Mouse (Mus musculus): ENCODE measurements at regions not wholly inside any gene's neighbourhood (a gene's known extent, or its start where the extent isn't known, plus 50 kb on each side); places are given as distances from the start of the nearest gene placed in this dataset.

- DNase-seq = no peak
Measured at GRCm38 (mm10) chr10:61034056-61034455, 55.1 kb upstream of the Pcbd1 start.

DNA sequence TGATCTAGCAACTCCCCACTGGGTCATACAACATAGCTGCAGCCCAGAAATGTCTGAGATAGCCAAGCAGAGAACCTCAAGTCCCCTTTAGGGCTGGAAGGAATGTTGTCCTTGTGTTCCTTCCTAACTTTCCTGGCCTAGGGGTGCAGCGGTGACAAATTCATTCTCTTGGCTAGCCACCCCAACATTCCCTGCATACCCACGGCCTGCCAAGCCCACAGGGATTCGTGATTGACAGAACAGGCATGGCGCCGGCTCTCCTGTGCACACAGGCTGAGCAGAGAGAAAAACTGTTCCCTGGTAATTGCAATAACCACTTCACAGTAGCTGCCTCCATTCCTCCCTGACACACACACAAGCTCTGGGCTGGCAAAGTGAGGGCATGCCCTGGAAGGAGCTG, 60.5 kb upstream of the Pcbd1 start:
- peak in 1 of 2 experiments; percentile 22 for DNase-seq

- DNase-seq = no peak
Measured at GRCm38 (mm10) chr10:61027215-61027614, 61.9 kb upstream of the Pcbd1 start.

DNA sequence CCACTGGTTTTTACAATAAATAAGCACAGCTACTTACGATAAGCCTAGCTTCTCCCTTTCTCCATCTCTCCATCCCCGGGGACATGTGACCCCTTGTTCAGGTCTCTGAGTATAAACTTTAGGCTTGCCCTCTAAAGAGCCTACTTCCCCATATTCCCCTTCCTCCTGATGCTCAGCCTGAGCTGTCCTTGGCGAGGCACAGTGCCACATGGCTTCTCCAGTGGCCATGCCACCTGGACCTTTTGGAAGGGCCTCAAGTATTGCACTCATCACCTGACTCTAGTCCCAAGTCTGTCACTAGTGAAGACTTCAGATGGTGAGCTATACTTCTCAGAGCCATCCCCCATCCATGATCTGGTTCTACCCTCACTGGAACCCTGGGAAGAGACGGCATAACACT, 64.1 kb upstream of the Pcbd1 start:
- DNase-seq = peak; percentile 34 to 47

- DNase-seq = no peak
Measured at GRCm38 (mm10) chr10:61024166-61024565, 65.0 kb upstream of the Pcbd1 start.

DNA sequence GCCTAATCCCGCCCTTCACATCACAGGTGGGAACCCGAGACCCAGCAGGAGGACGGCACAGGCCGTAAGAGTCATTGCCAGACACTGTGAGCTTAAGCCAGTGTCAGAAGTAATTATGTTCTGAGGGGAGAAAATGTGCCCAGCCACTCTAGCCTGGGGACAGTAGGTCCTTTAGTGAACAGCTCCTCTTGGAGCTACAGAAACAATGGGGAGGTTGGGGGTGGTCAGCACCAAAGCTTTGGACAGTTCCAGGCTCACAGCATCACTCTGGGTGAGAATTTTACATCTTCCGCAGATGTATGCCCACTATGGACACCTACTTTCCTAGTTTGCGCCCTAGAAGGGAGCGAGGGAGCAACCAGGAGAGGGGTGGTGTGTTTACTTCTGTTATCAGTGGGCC, 65.7 kb upstream of the Pcbd1 start:
- DNase-seq = no peak

DNA sequence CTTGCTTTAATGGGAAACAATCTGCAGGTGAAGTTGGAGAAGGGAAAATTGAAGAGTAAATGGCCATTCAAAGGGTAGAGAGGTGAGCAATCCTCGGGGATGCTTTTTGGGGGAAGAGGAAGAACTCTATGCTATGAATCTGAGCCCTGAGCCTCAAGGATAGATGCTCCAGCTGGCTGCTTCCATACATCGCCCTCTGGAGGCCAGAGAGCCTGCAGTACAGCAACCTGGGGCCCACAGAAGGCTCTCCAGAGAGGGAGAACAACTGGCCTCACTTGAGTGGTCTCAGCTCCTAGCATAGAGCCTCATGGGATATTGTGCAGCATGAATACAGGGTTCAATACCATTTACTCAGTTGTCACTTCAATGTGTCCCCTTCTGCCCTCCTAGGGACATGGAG, 69.6 kb upstream of the Pcbd1 start:
- DNase-seq = peak in 1 of 2 experiments; percentile 10

GRCm38 (mm10) chr10:61012199-61012695, 76.9 kb upstream of the Pcbd1 start:
- DNase-seq = no peak

DNA sequence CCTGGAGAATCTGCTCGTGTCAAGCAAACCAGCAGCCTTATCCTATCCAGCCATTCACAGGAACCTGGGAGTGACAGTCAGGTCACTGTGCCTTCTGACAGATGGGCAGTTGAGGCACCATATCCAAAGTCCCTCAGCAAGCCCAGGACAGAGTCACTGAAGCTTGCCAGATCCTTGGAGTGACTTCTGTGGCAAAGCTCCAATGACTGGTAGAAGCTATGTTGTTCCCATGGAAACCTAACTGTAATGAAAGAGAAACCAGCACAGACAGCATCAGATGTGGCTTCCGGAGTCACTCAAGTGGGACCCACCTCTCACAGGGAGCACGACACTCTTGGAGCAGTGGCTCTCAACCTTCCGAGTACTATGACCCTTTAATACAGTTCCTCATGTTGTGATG, 78.4 kb upstream of the Pcbd1 start:
- DNase-seq = no peak

- DNase-seq = no peak
Measured at GRCm38 (mm10) chr10:61007403-61007802, 81.7 kb upstream of the Pcbd1 start.

DNA sequence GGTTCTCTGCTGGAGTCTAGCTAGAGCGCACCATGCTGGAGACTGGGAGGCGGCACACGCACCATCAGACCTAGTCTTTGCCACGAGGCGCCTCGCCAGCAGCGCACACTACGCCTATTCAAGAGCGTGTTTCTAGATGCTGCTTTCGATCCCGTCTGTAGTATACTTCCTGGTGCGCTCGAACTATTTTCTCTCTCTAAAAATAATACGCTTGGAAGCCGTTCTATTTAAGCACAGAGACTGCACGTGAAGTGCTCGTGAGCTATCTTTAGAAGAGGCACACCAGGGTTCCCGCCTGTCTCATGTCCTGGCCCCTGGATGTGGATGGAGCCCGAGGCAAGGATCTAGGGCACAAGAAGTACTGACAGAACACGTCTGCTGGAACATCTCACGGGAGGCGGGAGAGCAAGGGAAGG, 87.4 kb upstream of the Pcbd1 start:
- DNase-seq = no peak

- DNase-seq = no peak
Measured at GRCm38 (mm10) chr10:60997393-60997792, 91.7 kb upstream of the Pcbd1 start.

- DNase-seq = no peak
Measured at GRCm38 (mm10) chr10:60995908-60996640, 93.1 kb upstream of the Pcbd1 start.

DNA sequence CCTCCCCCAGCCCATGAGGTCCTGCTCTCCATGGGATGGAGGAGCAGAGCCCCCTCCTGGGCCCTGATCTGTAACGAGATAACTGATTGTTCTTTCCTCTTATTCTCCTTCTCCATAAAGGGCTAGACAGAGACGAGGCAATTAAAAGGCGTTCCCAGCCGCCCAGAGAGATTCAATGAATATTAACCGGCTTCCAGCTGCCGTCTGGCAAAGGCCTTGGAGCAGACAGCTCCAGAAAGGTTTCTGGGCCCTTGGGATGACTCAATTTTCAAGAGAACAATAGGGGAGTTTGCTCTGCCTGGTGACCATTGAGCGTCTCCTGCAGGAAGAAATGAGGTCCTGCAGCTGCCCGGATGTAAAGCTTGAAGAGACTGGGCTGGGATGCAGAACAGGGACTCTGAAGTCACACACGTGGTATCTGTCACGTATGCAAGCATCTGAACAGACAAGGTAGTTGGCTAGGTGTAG, 104.0 kb upstream of the Pcbd1 start:
- no peak for DNase-seq

DNA sequence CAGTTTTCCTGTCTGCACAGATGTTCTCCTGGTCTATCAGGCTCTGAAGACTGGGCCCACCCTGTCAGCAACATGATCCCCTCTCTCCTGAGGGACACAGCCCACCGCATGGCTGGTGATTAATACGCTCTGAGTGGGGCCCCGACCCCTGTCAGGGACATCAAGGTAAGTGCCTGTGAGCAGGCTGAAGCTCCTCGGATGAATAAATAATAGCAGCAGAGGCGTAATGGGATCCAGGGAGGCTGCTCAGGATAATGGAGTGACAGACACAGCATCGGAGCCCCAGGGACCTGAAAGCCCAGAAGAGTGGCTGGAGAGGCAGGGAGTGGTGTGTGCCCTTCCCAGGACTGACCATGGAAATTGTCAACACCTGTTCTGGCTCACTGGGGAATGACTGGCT, 107.4 kb upstream of the Pcbd1 start:
- no peak for DNase-seq

DNA sequence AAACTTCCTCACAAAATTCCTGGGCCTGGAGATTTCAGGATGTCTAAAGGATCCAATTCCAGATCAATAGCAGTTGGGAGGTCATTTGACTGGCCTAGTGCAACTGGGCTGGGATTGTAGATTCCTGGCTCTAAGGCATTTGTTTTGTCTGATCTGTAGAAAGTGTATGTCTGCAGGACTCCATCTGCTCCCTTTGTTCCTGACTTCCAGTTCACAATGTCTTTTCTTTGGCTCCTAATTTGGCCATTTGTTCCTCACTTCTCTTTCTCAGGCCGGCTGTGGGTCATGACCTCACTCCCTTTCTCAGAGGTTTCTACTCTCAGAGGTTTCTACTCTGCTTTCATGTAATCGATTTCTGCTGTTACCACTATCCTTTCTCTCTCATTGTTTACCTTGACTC, 115.5 kb upstream of the Pcbd1 start:
- no peak for DNase-seq

GRCm38 (mm10) chr10:60964843-60965242, 124.3 kb upstream of the Pcbd1 start:
- DNase-seq = peak; percentile 29 to 50

GRCm38 (mm10) chr10:60957820-60958233, 126.4 kb upstream of the Unc5b start:
- peak; percentile 9 to 23 for DNase-seq

DNA sequence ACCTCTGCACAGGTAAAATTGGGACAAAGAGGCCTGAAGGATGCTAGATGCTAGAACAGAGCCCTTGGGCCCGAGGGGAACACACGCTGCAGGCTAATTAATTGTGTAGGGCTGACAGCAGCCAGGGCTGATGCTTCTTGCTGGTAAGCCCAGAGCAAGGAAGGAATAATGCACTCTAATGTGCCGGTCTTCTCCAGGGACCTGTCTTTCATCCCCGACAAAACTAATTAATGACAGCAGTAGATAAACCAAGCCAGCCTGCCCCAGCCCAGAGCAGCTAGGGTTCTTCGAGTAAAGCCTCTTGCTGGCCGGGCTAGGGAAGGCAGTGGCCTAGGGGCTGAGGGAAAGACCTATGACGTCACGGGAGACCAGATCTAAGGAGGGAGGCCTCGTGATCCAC, 124.1 kb upstream of the Unc5b start:
- DNase-seq = no peak

DNA sequence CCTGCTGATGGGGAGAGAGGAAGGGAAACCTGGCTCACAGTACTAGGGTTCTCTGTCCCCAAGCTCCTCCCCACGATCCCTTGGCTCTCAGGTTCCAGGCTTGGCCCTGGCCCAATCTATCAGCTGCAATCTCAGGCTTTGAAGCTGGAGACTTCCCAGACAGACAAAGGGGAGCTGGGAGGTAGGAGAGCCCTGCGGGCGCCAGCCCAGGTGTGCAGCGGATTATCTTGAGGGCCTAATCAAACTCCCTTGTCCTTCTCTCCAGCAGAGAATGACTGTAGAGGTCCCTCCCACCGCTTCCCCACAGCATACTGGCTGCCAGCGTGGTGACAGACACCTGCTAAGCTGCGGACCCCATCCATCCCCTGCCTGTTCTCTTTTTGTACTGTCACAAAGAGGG, 121.1 kb upstream of the Unc5b start:
- no peak for DNase-seq

GRCm38 (mm10) chr10:60948983-60949677, 117.7 kb upstream of the Unc5b start:
- no peak for DNase-seq

GRCm38 (mm10) chr10:60943074-60943473, 111.7 kb upstream of the Unc5b start:
- no peak for DNase-seq

GRCm38 (mm10) chr10:60938749-60939148, 107.4 kb upstream of the Unc5b start:
- DNase-seq = no peak

DNA sequence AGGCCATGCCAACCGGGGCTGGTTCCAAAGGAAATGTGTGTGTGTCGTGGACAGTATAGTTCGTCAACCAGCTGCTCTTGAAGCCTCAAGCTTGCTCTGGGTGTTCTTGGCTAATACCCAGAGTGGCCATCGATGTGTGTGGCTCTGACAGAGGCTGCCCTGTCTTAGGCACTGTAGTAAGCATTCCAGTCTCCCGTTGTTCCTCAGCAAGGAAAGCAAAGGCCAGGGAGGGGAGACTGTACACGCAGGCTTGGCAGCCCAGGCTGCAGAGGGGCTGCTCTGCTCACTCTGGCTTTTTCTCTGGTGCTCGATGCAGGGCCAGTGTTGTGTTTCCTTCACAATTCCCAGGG, 106.1 kb upstream of the Unc5b start:
- no peak for DNase-seq

All from cerebellum, postnatal 36 days (tissue).